Comparison of ENCODE assay signal across 18 mouse cellular contexts in the genomic region with DNA sequence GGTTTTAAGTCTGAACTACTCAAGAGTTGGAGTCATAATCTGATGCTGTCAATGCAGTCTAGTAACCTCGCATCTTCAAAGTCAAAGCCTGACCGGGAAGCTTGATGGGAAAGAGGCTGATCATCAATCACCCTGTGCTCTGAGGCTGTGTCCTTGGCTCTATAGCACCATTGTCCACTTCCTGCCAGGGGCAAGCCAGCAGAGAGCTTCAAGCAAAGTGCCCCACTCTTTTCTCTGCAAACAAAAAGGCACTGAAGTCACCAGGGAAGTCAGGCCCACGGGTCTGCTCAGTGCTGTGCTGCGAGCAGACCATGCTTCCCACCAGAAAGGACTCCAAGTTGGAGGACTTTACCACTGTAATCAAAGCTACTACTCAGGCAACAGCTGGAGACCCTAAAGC.
"Had no signal": no experiment of that assay in that cellular context is flagged by ENCODE, and none has a peak within 500 bp of the region (broad histone marks: within the 10 kb centered on the region; RNA-seq: fewer than 3 reads in every experiment).

No protein-coding gene starts in this region.

- H3K4me2 ChIP-seq: lung, embryonic 14.5 days; neural tube, embryonic 13.5 days; neural tube, embryonic 15.5 days; stomach, embryonic 15.5 days had no signal

- H3K27me3 ChIP-seq: neural tube, embryonic 13.5 days; neural tube, embryonic 15.5 days; stomach, embryonic 15.5 days had no signal

- H3K9me3 ChIP-seq: midbrain, embryonic 10.5 days; neural tube, embryonic 13.5 days; neural tube, embryonic 15.5 days; stomach, embryonic 15.5 days had no signal

- H3K27ac ChIP-seq: midbrain, embryonic 10.5 days; neural tube, embryonic 13.5 days; neural tube, embryonic 15.5 days; stomach, embryonic 15.5 days; stomach, postnatal 0 days had no signal

- ATAC-seq: midbrain, embryonic 16.5 days had no signal

- H3K4me3 ChIP-seq: midbrain, embryonic 10.5 days; myocyte; neural tube, embryonic 13.5 days; neural tube, embryonic 15.5 days; stomach, embryonic 15.5 days had no signal

- H3K4me1 ChIP-seq: midbrain, embryonic 10.5 days; neural tube, embryonic 13.5 days; neural tube, embryonic 15.5 days; stomach, embryonic 15.5 days had no signal

- H3K9ac ChIP-seq: lung, embryonic 14.5 days; neural tube, embryonic 13.5 days; neural tube, embryonic 15.5 days; stomach, embryonic 15.5 days had no signal

- DNase-seq: lung, adult 18-20 months; lung, embryonic 14.5 days; lung, postnatal 10 days; lung, postnatal 4 days; midbrain, embryonic 14.5 days; retina, postnatal 1 day; right cerebral cortex, adult 18-20 months; right cerebral cortex, postnatal 14 days; thymus, adult 18-20 months; thymus, postnatal 14 days; thymus, postnatal 36 days had no signal
